Mouse (Mus musculus) spleen, postnatal 36 days (tissue): ENCODE measurements around the gene Ginm1.

Experiments used
- DNase-seq, 2 experiments: peaks; one replicate each; pipeline ENCODE4 v3.0.0; 2022; ENCODE audit warnings: low spot score in 2 of 2, mixed read lengths in 1 of 2

The Ginm1 gene

GRCm38 (mm10) chr10:7792751-7793385 is at the start of gene Ginm1, which contains the start of gene Ppil4:
Ginm1 (minus strand) TSS chr10:7792824.
Ppil4 (plus strand) TSS chr10:7792891.
- peak; percentile 86 to 89 for DNase-seq

- peak; percentile 55 to 67 for DNase-seq
Observed at GRCm38 (mm10) chr10:7841571-7842080, 49.0 kb upstream of the Ginm1 start.

DNA sequence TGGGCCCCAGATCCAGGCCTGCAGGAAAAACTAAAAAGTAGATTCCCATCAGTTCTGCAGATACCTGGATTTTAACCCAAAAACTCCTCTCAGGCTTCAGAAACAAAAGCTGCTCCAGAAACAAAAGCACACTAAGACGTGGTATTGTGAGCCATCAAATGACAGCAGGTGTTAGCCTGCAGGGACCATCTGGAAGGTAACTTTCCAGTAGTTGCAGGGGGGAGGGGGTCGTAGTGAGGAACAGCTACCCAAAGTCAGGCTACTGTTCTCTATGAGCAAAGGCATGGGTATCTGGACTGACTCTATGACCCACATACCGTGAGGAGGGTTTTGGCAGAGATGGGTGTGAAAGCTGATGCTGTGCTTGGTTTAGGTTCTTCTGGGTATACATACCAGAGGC is 48.2 kb upstream of the Ginm1 start:
- no peak for DNase-seq

DNA sequence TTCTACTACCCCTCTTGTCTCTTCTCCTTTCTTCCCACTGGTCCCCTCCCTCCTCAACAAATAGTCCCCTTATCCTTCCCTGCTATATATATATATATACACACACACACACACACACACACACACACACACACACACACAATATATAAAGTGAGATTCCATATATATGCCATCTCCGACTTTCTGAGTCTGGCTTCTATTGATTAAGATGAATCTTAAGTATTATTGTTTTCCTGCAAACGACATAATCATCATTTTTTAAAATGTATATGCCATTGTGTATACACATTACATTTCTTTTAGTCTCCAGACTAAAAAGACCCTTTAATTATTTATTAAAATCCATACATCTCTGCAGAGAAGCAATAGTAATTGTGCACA is 47.7 kb upstream of the Ginm1 start:
- no peak for DNase-seq

GRCm38 (mm10) chr10:7839551-7840352 is 47.1 kb upstream of the Ginm1 start:
- peak; percentile 78 to 79 for DNase-seq

DNA sequence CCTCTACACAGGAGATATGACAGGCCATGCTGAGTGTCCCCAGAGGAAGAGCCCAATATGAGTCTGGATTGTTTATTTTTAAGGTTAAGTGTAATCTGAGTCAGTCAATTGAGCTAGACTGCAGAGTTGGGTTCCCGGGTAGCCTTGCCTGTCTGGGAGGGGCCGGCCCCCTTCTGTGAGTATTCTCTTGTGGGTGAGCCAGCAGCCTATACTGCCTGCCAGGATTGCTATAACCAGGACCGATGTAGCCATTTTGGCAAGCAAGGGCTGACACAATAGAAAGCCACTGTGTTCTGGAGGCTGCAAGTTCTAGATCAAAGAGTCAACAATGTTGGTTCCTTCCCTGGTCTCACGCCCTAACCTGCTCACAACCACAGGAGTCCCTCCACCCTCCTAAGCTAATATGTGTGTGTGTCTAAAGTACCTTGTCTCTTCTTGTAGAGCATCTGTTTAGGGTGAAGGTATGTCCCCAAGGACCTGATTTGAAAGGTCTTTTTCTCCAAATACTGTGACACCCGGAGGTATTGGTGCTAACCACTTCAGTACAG is 46.3 kb upstream of the Ginm1 start:
- DNase-seq = no peak

DNA sequence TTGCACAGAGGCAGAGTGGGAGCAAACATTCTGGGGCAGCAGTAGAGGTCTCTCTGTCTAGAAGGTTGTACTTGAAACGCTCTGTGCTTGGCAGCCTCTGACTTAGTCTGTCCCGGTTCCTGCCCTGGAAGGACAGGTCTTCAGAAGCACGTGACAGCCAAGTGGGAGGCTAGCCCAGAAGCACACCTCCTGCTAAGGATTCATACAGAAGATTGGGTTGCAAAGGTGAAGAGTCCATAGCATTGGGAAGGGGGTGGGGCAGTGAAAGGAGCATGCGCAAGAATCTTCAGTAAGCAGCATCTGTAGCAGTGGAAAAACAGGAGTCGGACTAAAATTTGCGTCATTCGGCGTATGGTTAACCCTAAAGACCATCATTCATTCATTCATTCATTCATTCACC is 45.4 kb upstream of the Ginm1 start:
- no peak for DNase-seq

- no peak for DNase-seq
Observed at GRCm38 (mm10) chr10:7837446-7837845, 44.8 kb upstream of the Ginm1 start.

GRCm38 (mm10) chr10:7836902-7837301 is 44.3 kb upstream of the Ginm1 start:
- no peak for DNase-seq

GRCm38 (mm10) chr10:7834671-7835225 is 42.1 kb upstream of the Ginm1 start:
- peak; percentile 72 to 77 for DNase-seq

GRCm38 (mm10) chr10:7833377-7834165 is 40.9 kb upstream of the Ginm1 start:
- peak; percentile 54 to 63 for DNase-seq

GRCm38 (mm10) chr10:7832171-7832676 is 39.6 kb upstream of the Ginm1 start, which contains the start of gene Zc3h12d:
Zc3h12d (plus strand) TSS chr10:7832470.
- DNase-seq = peak; percentile 78 to 80

DNA sequence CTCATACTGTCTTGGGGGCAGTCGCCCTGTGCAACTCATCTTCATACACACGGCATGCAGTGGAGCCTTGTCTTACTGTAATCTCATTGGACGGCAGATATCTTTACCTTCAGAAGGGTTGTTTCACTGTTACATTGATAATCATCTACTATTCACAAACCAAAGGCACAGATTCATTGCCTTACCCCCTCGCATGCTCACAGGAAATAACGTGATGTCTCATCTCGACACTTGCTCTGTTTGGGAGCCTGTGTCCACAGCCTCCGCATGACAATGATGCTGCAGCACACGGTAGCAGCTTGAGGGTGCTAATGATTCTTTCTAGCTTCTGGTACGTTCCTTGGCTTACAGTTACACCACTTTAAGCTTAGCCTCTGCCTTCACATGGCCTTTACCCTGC is 33.5 kb upstream of the Ginm1 start:
- no peak for DNase-seq

- DNase-seq = no peak
Observed at GRCm38 (mm10) chr10:7825281-7825665, 32.6 kb upstream of the Ginm1 start.

DNA sequence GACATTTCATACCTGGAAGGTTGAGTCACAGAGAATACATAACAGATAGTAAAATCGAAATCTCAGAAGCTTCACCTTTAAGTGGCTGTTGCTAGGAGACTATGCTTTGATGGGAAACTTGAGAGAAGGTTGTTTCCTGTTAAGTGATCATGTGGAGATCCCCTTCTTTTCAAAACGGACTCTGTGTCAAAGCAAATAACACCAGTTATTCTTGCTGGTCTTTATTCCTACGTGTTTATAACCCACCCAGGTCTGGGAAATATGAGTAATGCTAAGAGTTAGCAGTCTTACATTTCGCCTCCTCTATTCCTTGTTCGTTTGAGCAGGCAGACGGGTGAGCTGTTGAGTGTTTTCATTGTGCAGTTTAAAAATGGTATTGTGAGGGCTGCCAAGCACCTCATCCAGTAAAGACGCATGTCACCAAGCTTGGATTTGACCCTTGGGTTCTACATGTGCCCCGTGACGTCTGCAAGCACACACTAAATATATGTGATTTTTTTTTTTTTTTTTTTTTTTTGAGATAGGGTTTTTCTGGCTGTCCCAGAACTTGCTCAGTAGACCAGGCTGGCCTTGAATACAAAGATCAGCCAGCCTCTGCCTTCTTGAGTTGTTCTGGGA is 32.1 kb upstream of the Ginm1 start:
- peak; percentile 59 to 73 for DNase-seq

DNA sequence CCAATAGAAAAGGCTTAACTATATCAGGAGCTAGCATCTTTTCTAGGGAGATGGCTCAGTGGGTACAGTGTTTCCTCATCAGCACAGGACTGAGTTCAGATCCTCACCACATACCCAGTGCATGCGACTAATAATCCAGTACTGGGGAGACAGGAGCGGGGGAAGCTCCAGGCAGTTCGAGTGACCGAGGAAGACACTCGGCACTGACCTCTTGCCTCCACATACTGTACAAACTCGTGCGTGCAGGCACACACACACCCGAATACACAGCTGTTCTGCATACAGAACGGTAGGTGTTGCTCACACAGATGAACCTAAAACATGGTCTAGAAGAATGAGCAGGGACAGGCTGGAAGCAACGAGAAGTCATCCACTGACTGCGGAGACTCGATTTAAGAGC is 29.4 kb upstream of the Ginm1 start:
- DNase-seq = no peak

DNA sequence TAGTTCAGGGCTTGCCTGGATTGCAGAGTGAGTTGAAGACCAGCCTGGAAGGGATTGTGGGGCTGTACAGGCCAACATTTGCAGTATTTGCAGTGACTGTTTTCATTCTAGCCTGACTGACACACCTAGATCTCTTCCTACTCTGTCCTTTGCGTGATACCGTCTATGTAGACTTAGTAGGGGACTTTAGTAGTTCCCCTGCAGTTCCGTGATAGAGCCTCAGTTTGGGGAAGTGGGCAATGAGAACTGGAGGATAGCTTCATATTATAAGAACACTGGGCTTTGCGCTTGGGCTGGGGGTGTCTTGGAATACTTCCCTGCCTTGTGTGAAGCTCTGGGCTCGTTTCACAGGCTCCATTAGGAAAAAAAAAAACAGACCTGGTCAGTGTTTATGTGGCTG is 27.5 kb upstream of the Ginm1 start:
- peak in 1 of 2 experiments; percentile 24 for DNase-seq

DNA sequence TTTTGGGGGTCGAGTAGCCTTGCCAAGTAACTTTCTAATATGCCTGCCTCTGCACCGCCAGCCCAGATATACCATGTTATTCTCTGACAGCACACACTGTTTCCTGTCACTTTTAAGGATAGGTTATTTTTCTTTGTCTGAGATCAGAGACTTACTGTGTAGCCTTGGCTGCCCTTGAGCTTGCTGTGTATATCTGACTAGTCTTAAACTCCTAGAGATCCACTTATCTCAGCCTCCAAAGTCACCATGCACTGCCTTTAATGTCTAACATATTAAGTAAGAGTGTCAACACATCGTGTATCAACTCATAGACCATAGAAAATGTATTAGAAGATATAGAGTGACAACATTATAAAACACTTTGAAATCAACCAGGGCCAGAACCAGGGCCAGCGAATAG is 27.0 kb upstream of the Ginm1 start:
- no peak for DNase-seq

GRCm38 (mm10) chr10:7819156-7819555 is 26.5 kb upstream of the Ginm1 start:
- DNase-seq = no peak

- no peak for DNase-seq
Observed at GRCm38 (mm10) chr10:7818676-7819075, 26.1 kb upstream of the Ginm1 start.

DNA sequence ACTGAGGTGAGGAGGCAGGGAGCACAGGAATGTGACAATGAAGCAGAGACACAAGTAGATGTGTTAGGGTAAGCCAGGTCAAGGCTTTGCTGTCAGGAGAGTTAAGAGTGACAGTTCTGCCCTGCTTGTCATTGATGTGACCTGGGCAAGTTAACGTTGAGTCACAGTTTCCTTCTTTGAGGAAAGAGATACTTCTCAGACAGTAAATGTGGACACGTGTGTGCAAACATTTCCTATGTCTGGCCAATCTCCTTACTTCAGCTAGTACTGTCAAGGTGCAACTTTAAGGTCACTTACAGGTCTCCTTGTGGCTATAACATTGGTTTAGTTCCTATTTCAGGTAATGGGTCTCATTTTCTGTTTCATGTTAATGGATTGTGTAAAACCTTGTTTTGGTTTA is 23.9 kb upstream of the Ginm1 start:
- DNase-seq = no peak
